Mouse (Mus musculus): ENCODE measurements around the gene Mogs.

Gene Mogs

GRCm38 (mm10) chr6:83120930-83121862 lies 5.9 kb downstream of the Mogs start, which contains the start of gene Wbp1:
TSS of gene Wbp1 (minus strand) at chr6:83121559.
- peak; percentile 97 for DNase-seq (ENCODE audit: extremely low read depth, low read depth, low spot score)

- no peak for DNase-seq (ENCODE audit: extremely low read depth, low read depth, low spot score)
Observed at GRCm38 (mm10) chr6:83121863-83122710, 6.8 kb downstream of the Mogs start.

GRCm38 (mm10) chr6:83122961-83123360 lies 7.7 kb downstream of the Mogs start:
- DNase-seq (ENCODE audit: extremely low read depth, low read depth, low spot score) = no peak

GRCm38 (mm10) chr6:83124851-83125312 lies 9.6 kb downstream of the Mogs start:
- DNase-seq (ENCODE audit: extremely low read depth, low read depth, low spot score) = peak; percentile 68

DNA sequence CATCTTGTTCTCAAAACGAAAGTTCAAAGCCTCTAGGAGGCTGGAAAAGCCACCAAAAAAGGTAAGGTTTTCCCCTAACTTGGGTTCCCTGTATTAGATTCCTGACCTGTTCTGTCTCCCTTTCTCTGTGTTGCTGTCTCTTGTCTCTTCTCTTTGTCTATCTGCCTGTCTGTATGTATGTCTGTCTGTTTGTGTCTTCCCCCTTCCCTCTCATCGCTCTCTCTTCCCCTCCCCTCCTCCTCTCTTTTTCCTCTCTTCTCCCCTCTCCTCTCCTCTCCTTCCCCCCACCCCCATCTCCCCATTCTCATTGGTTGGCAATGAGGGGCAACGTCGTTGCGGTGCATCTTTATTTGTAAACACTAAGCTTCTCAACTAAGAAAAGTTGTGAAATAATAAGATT lies 10.0 kb downstream of the Mogs start, which contains the start of gene Ino80b:
Gene Ino80b (minus strand): TSS at position 101 of the 400 bp plus-strand sequence.
- DNase-seq (ENCODE audit: extremely low read depth, low read depth, low spot score) = no peak

GRCm38 (mm10) chr6:83127419-83127818 lies 12.1 kb downstream of the Mogs start:
- no peak for DNase-seq (ENCODE audit: extremely low read depth, low read depth, low spot score)

DNA sequence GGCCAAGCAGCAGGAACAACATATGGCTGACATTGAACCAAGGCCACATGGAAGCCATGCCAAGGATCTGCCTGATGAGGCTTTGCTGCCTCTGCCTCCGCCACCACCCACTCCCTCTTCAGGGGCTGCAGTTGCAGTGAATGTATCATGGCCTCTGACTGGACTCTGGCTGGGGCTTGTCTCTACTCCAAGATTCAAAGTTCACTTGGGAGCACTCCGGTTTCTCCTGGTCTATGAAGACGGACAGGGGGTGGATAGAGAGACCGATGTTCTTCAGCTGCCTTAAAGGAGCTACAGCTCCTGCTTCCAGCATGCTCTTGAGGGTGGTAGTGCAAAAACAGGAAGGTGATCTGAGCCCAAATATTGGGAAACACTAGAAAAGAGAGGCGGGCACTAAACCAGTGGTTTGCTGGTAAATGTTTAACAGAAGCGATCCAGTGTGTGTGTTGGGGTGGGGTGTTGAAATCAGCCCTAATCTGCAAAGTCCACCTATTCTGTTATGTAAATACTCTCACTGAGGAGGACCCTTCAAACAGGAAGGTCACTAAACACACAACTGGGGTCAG lies 16.3 kb downstream of the Mogs start:
- DNase-seq (ENCODE audit: extremely low read depth, low read depth, low spot score) = no peak

- DNase-seq (ENCODE audit: extremely low read depth, low read depth, low spot score) = no peak
Observed at GRCm38 (mm10) chr6:83132176-83132919, 17.1 kb downstream of the Mogs start.

DNA sequence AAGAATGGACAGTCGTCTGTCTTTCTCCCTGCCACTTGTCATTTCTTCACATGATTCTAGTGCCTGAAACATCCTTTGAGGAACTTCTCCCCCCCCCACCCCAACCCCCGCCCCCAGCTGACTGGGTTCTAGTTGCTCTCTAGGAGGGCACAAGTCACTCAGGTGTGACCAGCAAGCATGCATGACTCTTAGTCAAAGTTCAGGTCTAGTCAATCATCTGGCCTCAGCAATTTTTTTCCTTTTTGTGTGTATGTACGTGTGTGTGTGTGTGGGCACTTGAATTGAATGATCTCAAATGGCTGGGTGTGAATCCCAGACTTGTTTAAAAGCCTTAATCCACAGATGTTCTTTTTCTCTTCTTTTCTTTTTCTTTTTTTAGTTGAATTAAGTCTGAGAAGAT lies 18.9 kb downstream of the Mogs start:
- no peak for DNase-seq (ENCODE audit: extremely low read depth, low read depth, low spot score)

- no peak for DNase-seq (ENCODE audit: extremely low read depth, low read depth, low spot score)
Observed at GRCm38 (mm10) chr6:83134951-83135513, 19.7 kb downstream of the Mogs start, which contains the start of gene Rtkn. TSS of gene Rtkn (plus strand) at chr6:83135463.

GRCm38 (mm10) chr6:83135571-83136161 lies 20.4 kb downstream of the Mogs start:
- no peak for DNase-seq (ENCODE audit: extremely low read depth, low read depth, low spot score)

- DNase-seq (ENCODE audit: extremely low read depth, low read depth, low spot score) = no peak
Observed at GRCm38 (mm10) chr6:83136291-83136880, 21.1 kb downstream of the Mogs start.

- DNase-seq (ENCODE audit: extremely low read depth, low read depth, low spot score) = no peak
Observed at GRCm38 (mm10) chr6:83136881-83137575, 21.7 kb downstream of the Mogs start.

DNA sequence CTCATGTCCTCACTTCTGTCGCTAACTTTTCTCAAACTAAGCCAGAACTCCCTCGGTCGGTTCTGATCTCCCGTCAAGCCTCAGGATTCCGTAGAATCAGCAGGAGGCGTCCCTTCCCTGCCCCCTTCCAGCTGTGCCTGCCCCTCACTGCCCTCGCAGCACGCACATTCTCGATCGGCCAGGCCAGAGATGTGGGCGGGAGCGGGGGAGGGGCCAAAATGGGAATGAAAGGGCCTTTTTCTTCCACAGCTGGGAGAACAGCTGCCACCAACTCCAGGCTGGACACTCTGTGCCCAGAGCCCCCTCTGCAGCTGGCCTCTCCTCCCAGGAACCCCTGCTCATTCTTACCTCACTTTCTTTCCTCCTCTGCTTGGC lies 22.3 kb downstream of the Mogs start:
- no peak for DNase-seq (ENCODE audit: extremely low read depth, low read depth, low spot score)

DNA sequence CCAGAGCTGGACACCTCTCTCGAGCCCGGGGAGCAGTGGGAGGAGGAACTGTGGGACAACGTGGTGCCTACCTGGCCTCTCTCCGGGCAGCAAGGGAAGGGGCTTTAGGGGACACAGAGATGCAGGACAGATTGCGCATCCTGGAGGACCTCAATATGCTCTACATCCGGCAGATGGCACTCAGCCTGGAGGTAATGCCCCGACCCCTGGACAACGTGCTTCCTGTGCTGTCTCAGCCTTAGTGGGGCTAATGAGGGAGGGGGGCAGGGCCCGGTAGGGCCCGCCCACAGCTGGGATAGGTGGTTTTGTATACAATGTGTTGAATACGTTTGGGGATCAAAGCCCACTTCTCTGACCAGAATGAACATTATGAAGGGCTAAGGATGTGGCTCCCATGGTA lies 22.8 kb downstream of the Mogs start:
- DNase-seq (ENCODE audit: extremely low read depth, low read depth, low spot score) = no peak

- no peak for DNase-seq (ENCODE audit: extremely low read depth, low read depth, low spot score)
Observed at GRCm38 (mm10) chr6:83140044-83140443, 24.7 kb downstream of the Mogs start.

DNA sequence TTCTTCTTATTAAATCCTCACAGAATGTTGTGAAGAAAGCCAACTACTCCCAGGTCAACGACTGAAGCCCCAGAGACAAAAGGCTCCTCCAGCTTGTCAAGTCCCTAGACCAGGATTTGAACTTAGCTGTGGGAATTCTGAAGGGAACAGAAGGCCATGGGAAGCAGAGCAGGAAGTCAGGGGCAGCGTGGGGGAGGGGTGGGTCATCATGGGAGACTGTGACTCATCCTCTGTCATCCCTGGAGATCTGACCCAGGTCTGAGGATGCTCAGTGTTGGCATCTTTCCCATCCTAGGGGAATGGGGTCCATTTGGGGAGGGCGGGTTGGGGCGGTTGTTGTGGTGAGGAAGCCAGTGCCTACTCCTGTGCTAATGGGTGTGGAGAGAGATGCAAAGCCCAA lies 26.3 kb downstream of the Mogs start:
- DNase-seq (ENCODE audit: extremely low read depth, low read depth, low spot score) = no peak

GRCm38 (mm10) chr6:83142211-83142731 lies 27.0 kb downstream of the Mogs start:
- DNase-seq (ENCODE audit: extremely low read depth, low read depth, low spot score) = no peak

DNA sequence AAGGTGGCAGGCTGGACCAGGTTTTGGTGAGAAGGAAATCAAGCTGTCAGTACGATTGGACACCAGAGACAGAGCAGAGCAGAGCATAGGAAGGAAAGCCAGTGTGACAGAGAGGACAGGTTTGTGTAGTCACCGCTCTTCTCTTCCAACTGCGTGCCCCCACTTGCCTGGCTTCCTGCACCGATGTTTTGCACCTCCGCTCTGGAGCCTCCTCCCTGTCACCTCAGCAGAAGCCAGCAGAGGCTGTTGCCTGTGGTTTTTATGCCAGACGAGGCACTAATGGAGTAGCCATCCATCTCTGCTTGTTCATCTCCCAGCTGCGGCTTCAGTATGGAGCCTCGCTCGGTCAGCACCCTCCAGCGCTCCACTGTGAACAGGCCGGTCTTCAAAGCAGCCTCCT lies 27.6 kb downstream of the Mogs start:
- DNase-seq (ENCODE audit: extremely low read depth, low read depth, low spot score) = no peak
